Mouse (Mus musculus) cerebellum, adult 9-10 months (tissue): ENCODE measurements around the gene Nabp2.

Experiments used
- DNase-seq: peaks from one replicate; pipeline ENCODE4 v3.0.0; 2022

The Nabp2 gene

GRCm38 (mm10) chr10:128411211-128412054, at the start of gene Nabp2, which contains the start of gene Rnf41:
TSS of gene Nabp2 (minus strand) at chr10:128411492.
TSS of gene Rnf41 (plus strand) at chr10:128411657.
- DNase-seq: peak; percentile 95

DNA sequence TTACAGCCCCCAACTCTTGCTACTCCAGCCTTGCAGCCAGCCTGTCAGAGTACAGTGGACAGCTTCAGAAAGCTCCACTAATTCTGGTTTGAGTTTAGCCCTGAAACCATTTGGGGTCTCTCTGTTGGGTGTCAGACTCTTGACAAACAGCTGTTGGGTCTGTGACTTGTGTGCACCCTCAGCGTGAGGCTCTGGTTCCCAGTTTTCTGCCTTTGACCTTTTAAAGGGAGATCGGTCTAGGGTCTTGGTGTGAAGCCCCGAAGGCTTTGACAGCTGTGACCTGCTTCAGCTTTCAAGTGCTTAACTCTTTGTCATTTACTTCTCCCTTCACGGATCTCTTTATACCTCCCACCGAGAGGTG, 49.0 kb upstream of the Nabp2 start:
- no peak for DNase-seq

- peak; percentile 72 for DNase-seq
These were observed 48.3 kb upstream of the Nabp2 start for GRCm38 (mm10) chr10:128459409-128460269.

DNA sequence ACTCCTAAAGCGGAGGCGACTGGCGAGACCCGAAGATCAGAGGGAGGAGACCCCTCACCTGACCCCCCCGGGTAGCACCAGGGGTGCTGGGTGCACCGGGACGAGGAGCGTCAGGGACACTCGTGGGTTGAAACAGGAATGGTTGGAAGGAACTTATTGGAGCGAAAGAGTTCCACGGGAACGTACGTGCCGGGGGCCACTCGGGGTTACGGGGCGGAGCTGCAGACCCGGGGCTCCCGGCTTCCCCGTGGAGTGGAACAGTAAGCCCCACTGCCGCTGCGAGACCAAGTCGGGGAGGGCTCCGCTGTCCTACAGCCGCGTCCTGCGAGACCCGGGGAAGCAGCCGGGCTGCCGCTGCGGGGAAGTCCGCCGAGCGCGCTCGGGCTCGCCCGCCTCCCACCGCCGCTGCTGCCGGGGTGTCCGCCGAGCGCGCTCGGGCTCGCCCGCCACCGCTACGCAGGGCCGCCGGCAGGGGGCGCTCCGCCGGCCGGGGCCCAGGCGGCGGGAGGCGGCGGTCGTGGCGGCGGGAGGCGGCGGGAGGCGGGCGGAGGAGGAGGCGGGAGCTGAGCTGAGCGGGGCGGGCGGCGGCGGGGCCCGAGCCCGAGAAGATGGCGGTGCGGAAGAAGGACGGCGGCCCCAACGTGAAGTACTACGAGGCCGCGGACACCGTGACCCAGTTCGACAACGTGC, 47.6 kb upstream of the Nabp2 start, which contains the start of gene Smarcc2:
Gene Smarcc2, plus strand, starts transcription at position 530 of the 690 bp plus-strand sequence.
- peak; percentile 82 for DNase-seq

DNA sequence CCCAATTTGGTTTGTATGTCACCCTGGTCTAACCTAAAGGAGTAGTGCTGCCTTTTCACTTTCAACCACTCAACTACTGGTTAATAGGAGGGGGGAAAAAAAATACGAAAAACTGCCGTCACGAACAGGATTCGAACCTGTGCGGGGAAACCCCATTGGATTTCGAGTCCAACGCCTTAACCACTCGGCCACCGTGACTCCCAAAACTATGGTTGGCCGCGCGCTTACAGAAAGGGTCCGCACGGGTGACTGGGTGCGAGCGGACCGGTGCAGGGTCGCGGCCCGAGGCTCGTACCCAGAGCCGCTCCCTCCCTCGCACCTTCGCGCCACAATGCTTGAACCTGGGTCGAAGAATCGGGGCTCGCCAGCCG, 47.0 kb upstream of the Nabp2 start:
- DNase-seq: peak; percentile 92

DNA sequence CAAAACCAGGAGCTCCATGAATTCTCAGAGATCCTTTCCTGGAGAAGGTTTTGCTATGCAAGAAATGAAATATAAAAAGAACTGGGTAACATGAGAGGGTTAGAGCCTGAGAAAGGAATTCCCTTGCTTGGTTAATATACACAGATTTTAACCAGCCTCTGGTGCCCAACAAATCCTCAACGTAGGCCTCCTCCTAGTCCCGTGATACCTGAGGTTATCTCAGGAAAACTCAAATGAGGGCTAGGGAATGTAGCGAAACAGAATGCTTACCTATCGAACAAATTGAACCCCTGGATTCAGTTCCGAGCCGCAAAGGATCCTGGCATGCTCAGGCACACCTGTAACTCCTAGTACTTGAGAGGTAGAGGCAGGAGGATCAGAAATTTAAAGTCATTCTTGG, 46.4 kb upstream of the Nabp2 start:
- DNase-seq: no peak

GRCm38 (mm10) chr10:128455280-128455679, 44.0 kb upstream of the Nabp2 start:
- DNase-seq: peak; percentile 85

- DNase-seq: no peak
These were observed 43.2 kb upstream of the Nabp2 start for GRCm38 (mm10) chr10:128454471-128454870.

DNA sequence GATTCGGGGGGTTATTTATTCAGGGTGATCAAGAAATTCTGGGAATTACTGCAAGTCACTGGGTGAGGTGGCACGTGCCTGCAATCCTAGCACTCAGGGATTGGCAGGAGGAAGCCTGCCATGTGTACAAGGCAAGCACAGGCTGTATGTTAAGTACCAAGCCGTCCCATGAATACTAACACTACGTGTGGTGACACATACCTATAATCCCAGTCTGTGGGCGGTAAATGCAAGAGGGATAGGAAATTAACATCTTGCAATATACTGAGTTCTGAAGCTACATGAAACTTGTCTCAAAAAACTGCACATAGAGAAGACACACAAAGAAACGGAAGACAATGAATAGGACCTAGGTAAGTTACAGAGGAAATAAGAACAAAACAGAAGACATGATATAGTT, 39.7 kb upstream of the Nabp2 start:
- DNase-seq: no peak

- DNase-seq: no peak
These were observed 34.1 kb upstream of the Nabp2 start for GRCm38 (mm10) chr10:128445407-128445806.

- no peak for DNase-seq
These were observed 33.1 kb upstream of the Nabp2 start for GRCm38 (mm10) chr10:128444354-128444753.

GRCm38 (mm10) chr10:128442718-128443117, 31.4 kb upstream of the Nabp2 start:
- no peak for DNase-seq

DNA sequence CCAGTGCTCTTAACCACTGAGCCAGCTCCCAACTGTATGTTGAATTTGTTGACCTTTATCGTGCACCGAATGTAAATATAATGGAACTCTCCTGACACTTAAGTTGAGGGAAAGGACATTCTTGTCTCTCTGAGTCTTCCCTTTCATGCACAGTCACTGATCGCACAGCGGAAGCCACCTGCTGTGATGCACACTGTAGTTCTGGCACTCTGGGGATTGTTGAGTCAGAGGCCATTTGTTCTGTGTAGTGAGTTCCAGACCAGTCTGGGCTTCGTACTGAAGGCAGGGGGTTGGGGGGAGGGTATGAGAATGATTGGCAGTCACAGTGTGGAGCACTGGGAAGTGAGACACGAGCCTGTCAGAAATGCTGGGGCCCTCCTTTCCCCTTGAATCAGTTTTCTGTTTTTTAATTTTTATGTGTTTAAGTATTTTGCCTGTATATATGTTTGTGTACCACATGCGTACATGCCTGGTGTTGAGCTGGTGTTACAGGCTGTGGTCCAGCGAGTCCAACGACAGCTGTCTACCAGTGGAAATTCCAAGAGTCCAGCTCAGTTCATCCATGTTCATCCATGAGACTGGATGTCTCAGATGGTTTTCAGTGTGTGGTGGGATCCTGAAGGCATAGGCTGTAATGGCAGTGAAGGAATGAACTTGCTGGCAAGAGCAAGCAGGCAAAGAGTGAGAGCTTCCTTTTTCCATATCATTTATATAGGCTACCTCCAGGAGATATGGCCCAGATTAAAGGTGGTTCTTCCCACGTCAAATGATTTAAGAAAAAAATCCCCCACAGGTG, 30.2 kb upstream of the Nabp2 start:
- DNase-seq: no peak

DNA sequence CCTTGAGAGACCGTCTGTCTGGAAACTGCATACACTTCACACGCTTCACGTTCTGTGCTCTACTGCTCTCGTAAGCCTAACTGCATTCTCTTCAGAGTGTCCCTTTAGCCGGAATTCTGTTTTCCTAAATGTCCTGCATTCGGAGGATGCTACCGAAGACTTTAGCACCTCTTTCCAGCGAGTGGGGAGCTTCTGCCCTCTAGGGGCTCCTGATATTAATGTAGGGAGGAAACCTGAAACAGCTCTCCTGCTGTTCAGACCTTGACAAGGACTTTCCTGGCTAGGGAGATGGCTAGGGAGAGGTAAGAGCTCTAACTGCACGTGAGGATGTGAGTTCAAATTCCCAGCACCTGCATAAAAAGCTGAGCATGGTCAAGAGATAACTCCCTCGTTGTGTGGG, 29.1 kb upstream of the Nabp2 start:
- peak; percentile 67 for DNase-seq

- DNase-seq: no peak
These were observed 27.5 kb upstream of the Nabp2 start for GRCm38 (mm10) chr10:128438675-128439279.

- DNase-seq: peak; percentile 72
These were observed 25.1 kb upstream of the Nabp2 start for GRCm38 (mm10) chr10:128436376-128436775.

DNA sequence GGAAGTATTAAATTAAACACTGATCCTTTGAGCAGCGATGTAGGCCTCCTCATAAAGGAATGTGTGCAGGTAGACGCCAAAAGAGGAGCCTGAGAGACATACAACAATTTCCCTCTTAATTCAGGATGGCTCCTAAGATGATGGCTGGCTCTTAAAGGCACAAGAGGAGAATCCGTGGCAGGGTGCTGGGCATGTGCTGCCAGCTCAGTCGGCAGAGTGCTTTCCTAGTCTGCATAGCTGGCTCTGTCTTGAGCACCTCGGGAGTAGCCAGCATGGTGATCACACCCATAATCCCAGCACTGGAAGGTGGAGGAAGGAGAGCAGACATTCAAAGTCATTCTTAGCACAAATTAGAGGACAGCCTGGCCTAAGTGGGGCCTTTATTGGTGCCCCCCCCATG, 24.6 kb upstream of the Nabp2 start:
- DNase-seq: peak; percentile 64

DNA sequence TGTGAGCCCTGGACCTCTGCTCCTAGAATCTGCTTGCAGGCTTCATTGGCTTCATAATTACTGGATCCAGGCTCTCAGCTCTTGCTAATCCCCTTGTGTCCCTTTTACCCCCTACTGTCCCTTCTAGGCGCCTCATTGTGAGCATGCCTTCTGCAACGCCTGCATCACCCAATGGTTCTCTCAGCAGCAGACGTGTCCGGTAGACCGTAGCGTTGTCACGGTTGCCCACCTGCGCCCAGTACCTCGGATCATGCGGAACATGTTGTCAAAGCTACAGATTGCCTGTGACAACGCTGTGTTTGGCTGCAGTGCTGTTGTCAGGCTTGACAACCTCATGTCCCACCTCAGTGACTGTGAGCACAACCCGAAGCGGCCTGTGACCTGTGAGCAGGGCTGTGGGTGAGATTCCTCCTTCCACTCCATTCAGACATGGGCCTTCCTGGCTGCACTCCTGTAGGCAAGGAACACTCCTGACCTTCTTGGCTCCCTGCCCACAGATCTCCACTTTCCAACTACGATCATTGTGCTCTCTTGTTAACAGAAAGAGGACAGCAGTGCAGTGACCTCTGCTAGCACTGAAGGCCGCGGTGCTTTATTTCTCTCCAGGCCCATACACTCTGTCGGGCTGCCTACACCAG, 24.0 kb upstream of the Nabp2 start:
- DNase-seq: peak; percentile 82

DNA sequence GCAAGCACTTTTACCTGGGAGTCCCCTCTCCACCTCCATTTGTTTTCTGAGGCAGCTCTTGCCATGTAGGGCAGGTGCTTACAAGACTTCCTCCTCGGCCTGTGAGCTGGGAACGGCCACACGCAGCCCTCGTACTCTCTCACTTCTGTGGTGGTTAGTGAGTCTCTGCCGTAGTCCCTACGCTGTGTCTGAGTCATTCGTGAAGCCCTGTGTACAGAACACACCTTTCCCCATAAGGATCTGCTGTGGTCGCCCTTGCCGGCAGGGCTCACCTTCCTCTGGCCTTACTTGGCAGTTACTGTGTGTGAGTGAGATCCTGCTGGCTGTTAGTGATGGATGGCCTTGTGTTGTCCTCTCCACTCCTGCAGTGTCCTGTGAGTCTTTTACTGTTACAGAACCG, 23.4 kb upstream of the Nabp2 start:
- no peak for DNase-seq

- DNase-seq: no peak
These were observed 22.1 kb upstream of the Nabp2 start for GRCm38 (mm10) chr10:128433417-128433816.

DNA sequence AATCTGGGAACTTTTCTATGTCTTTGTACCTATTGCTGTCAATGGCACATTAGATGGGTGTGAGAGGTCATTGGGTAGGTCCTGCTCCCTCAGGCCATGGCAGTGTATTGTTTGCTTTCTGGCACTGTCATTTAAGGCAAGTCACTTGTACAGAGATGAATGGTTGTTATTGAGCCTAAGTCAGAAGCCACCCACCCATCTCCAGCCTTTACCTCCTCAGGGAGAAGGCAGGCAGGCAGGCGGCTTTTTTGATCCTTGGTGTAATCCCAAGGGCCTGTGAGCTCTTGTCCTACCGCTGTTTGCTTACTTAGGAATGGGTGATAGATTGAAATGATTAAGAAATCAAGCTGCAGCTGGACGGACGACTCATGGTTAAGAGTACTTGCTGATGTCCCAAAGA, 18.2 kb upstream of the Nabp2 start:
- no peak for DNase-seq
